Mouse (Mus musculus) inflammation-experienced regulatory T-cells, adult 16 weeks (primary cell): ENCODE data around the gene Dgkz. TPM values are rescaled to one million over a fixed set of nuclear protein-coding genes. Genes with fewer than 3 reads are reported as not detected.

Experiments
- polyA plus RNA-seq: library from polyadenylated mRNA; unstranded; fragments of 100-300 nt; shearing (Covaris generic); gene quantifications from one replicate; pipeline ENCODE4 v1.2.1, GENCODE M21; 2017

The Dgkz gene
- polyA plus RNA-seq = 64.7 TPM

GRCm38 (mm10) chr2:91975581-91976541, at the start of gene Dgkz:
Gene Dgkz (minus strand): TSS chr2:91975864.

GRCm38 (mm10) chr2:92024274-92024672, 48.6 kb upstream of the Dgkz start, which contains the start of gene Creb3l1:
Gene Creb3l1 (minus strand): TSS chr2:92024502.

GRCm38 (mm10) chr2:91945483-91945882, 30.2 kb downstream of the Dgkz start, which contains the start of gene Gm9821:
Gene Gm9821 (plus strand): TSS chr2:91945703.

GRCm38 (mm10) chr2:91932160-91932711, 43.4 kb downstream of the Dgkz start, which contains the start of gene Mdk:
Gene Mdk (minus strand): TSS chr2:91932297.

GRCm38 (mm10) chr2:91926949-91927348, 48.7 kb downstream of the Dgkz start, which contains the start of gene Chrm4:
Gene Chrm4 (plus strand): TSS chr2:91927249.

Other genes starting within 250 kb of the Dgkz start
- 64.2 TPM for gene Ambra1, start 245.7 kb downstream of the Dgkz start, polyA plus RNA-seq
- 0.80 TPM for gene Chrm4, start 48.6 kb downstream of the Dgkz start, polyA plus RNA-seq
- gene Mdk, start 43.6 kb downstream of the Dgkz start, polyA plus RNA-seq = 1.2 TPM
- gene Gm9821, start 30.2 kb downstream of the Dgkz start, polyA plus RNA-seq = 0.35 TPM
- gene Creb3l1, start 48.6 kb upstream of the Dgkz start, polyA plus RNA-seq = 1.6 TPM
- gene Phf21a, start 117.3 kb upstream of the Dgkz start, polyA plus RNA-seq = 80.7 TPM